Mouse (Mus musculus) erythroblast, embryonic 14.5 days (primary cell): ENCODE results near the gene Golga3.

Experiments used
- GATA1 ChIP-seq: IDR thresholded peaks from 2 replicates; pipeline ENCODE4 v1.6.1; 2012; ENCODE audit warnings: low read length, inconsistent platforms, mixed read lengths
- TAL1 ChIP-seq: IDR thresholded peaks from 3 replicates; pipeline ENCODE4 v1.6.1; 2012; ENCODE audit warnings: low read length, inconsistent platforms, mixed read lengths

- TF ChIP-seq GATA1 (no peak), TAL1 (no peak)
These were observed 40.4 kb upstream of the Golga3 start for GRCm38 (mm10) chr5:110136087-110136464.
